Mouse (Mus musculus) Muller cell, postnatal 12 days (primary cell): ENCODE measurements around the gene Nrxn3.

Experiments used
- DNase-seq: peaks from one replicate; pipeline ENCODE4 v3.0.0-alpha.2; 2015; ENCODE audit errors: inconsistent ontology term

Gene Nrxn3

DNA sequence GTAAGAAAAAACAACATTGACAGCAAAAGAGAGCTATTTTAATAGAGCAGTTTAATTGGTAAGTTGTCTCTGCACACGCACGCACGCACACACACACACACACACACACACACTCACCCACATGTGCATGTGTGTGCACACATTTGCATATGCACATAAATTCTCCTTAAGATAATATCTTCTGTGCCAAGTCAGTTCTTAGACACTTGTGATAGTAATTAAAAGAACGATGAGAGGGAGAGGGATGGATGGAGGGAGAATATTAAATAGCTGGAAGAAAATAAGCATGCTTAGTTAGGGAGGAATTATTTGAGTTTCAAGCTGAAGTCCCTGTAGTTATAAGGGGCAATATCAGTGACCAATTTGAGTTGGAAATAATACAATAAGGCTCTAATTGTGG is 203.6 kb downstream of the Nrxn3 start:
- no peak for DNase-seq

- DNase-seq = no peak
Observed at GRCm38 (mm10) chr12:88931713-88932112, 209.0 kb downstream of the Nrxn3 start.

DNA sequence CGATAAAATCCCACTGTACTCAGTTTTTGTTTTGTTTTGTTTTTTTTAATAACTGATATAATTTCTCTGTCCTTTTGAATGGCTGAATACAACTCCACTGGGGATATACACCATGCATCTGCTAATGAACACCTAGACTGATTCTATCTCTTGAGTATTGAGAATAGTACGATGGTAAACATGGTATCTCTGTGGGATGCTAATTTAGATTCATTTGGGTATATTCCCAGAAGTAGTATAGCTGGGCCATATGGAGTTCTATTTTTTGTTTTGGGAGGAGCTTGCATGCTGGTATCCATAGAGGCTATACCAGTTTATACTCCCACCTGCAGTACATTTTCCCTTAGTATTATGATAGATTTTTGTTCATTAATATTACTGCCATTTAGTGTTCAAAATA is 217.0 kb downstream of the Nrxn3 start:
- no peak for DNase-seq

GRCm38 (mm10) chr12:88944967-88945366 is 222.3 kb downstream of the Nrxn3 start:
- no peak for DNase-seq

GRCm38 (mm10) chr12:88949870-88950269 is 227.2 kb downstream of the Nrxn3 start:
- DNase-seq = no peak

DNA sequence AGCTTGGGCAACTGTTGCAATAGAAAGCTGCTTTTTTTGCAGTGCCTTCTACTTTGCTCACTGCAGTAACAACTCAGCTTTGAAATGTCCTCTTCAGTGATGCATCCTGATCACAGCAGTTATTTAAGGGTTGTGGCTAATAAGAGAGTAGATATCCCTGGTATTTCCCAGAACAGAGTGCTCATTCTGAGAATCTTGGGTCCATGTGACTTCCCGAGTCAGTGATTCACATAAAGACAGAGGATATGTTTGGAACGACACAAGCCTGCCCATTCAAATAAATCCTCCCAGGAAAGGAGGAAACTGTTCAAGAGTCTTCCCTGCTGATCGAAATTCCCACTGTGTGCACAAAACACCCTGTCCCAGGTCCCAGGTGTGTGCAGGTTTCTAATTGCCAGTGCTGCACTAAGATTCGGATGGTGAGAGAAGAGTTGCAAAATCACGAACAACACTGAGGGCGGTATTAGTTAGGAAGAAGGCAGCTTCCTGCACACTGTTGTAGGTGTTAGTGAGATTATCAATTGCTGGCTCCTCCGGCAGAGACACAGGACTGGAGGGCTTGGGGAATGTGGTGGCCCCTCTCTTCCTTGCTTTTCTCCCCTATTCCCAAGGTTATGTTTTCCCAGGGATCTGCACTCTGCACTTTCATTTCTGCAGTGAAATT is 230.4 kb downstream of the Nrxn3 start:
- no peak for DNase-seq

GRCm38 (mm10) chr12:88953801-88954200 is 231.1 kb downstream of the Nrxn3 start:
- DNase-seq = no peak

DNA sequence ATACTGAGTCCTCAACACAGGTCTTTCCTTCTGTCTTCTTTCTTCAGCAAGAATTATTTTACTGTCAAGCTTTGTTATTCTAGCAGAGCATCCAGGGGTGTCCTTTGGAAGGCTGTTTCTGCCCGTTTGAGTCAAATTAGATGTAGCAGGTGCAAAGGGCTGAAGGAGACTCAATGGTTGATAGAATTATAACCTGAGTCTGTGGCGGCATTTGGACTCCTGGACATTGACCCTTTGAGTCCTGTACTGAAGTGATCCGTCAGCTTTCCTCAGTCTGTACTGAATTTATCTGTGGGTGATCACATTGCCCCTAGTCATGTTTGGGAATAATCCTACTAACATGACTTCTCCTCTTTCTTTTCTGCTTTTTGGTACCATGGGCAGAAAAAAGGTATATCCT is 234.8 kb downstream of the Nrxn3 start:
- DNase-seq = no peak

DNA sequence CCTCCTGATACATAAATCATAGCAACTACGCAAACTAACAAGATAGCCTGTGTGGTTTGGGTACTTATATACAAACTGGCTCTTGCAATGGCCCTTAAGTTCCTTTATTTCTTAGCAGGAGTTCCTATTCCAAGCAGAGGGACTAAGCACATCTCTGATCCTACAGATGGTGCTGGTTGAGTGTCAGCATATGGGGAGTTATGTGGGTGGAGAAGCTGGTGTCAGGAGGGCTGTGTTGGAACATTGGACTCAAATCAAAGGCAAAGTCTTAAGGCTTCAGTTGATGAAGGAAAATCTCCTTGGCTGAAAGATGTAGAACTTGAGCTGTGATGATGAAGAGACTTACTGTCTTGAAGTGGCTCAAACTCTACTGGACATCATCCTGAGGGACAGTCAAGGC is 238.1 kb downstream of the Nrxn3 start:
- DNase-seq = no peak

DNA sequence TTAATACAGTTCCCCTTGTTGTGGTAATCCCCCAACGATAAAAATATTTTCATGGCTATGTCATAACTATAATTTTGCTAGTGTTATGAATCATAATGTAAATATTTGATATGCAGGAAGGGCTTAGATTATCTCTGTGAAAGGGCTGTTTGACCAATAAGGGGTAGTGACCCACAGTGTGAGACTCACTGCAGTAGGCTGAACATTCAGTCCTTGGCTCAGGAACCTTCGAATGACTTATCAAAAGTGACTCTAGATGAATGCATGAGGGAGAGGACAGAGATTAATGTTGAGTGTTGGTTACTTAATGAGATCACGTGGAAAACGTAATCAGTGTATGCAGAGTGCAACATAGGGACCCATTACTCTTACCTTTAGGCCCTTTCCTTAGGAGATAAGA is 243.7 kb downstream of the Nrxn3 start:
- peak; percentile 17 for DNase-seq

DNA sequence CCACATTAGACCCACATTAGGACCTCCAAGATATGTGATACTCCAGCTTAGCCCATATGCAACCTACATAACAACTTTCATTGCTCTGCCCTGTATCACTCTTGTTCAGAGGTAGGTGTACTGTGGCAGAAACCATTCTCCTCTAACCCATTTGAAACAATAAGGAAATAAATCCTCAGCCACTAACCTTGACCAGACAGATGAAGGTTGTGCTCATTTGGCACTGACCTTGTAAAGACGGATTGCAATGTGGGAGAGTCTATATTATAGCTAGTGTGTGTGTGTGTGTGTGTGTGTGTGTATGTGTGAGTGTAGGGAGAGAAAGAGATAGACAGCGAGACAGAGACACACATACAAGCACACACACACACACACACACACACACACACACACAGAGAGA is 253.9 kb downstream of the Nrxn3 start:
- DNase-seq = no peak

GRCm38 (mm10) chr12:88983688-88984330 is 261.1 kb downstream of the Nrxn3 start:
- peak; percentile 66 for DNase-seq

DNA sequence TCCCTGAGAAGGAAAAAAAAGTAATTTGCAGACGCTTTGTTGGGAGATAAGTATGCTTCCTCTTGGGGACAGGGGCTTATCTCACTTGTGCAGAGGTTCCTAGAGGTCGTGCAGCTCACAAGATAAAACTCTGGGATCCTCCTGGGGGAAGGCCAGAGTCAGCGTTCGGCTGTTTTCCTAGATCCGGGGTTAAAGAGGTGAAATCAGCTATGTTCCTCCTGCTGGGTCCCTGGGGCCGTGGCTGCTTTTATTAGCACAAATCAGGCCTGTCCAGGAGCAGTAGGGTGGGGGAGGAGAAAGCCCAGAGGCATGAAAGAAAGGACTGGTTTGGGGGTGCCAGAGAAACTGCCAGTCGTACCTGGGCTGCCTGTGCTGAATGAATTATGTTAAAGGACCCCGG is 261.7 kb downstream of the Nrxn3 start:
- DNase-seq = no peak

DNA sequence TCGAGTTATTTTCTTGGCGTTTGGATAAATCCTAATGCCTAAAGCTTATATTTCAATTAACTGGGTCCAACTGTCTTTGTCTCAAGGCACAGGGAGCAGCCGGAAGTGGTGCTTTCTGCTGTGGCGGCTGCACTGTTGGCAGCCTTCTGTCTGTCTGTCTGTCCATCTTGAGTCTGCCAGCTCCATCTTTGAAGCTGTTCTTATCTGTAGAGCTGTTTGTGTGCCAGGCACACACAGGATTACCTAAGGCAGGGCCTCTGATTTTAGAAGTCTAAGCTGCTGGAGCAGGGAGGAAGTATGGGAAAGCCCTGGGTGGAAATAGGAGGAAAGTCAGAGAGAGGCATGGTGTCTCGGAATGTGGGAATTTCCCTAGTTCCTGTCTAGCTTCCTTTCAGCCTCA is 262.1 kb downstream of the Nrxn3 start:
- DNase-seq = no peak

GRCm38 (mm10) chr12:88987046-88987445 is 264.4 kb downstream of the Nrxn3 start:
- no peak for DNase-seq

- DNase-seq = no peak
Observed at GRCm38 (mm10) chr12:88990753-88991152, 268.1 kb downstream of the Nrxn3 start.

GRCm38 (mm10) chr12:88992141-88992540 is 269.5 kb downstream of the Nrxn3 start:
- DNase-seq = peak; percentile 47

DNA sequence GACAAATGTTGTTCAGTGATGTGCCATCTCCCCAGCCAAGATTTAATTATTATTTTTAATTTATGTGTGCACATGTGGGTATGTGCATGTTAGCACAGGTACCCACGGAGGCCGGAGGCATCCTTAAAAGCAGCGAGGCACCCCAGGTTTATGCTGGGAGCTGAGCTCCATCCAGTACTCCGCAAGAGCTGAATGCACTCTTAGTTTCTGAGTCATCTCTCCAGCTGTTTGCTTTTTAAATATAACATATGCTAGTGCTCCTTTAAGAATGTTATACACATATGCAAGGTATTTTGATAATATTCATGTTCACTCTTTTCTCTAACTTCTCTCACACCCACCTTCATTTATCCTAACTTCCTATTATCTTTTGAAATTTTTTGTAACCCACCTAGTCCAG is 271.1 kb downstream of the Nrxn3 start:
- DNase-seq = no peak

GRCm38 (mm10) chr12:89016436-89016835 is 293.8 kb downstream of the Nrxn3 start:
- no peak for DNase-seq

- DNase-seq = no peak
Observed at GRCm38 (mm10) chr12:89025180-89025579, 302.5 kb downstream of the Nrxn3 start.

GRCm38 (mm10) chr12:89035984-89036618 is 313.4 kb downstream of the Nrxn3 start:
- no peak for DNase-seq

- DNase-seq = no peak
Observed at GRCm38 (mm10) chr12:89040151-89040550, 317.5 kb downstream of the Nrxn3 start.

- DNase-seq = peak; percentile 56
Observed at GRCm38 (mm10) chr12:89041429-89042107, 318.9 kb downstream of the Nrxn3 start.
